Mouse (Mus musculus) ovary, adult 2 months (tissue): ENCODE results near the gene Olfr520. TPM values are rescaled to one million over a fixed set of nuclear protein-coding genes. Genes with fewer than 3 reads are reported as not detected.

Source experiments
- polyA plus RNA-seq: library from polyadenylated mRNA; depleted of rRNA; stranded (reverse); fragments of >200 nt; gene quantifications from 2 replicates; pipeline ENCODE4 v1.2.3, GENCODE M21; 2012; rRNA removed

Gene Olfr520
- not detected in 2 replicates for polyA plus RNA-seq

GRCm38 (mm10) chr7:99729973-99730372, at the start of gene Olfr520:
TSS of gene Olfr520 (plus strand) at chr7:99730273.

GRCm38 (mm10) chr7:99711166-99711565, 18.9 kb upstream of the Olfr520 start, which contains the start of gene Slco2b1:
TSS of gene Slco2b1 (minus strand) at chr7:99711340.

GRCm38 (mm10) chr7:99763207-99763606, 33.1 kb downstream of the Olfr520 start, which contains the start of gene Olfr521:
TSS of gene Olfr521 (plus strand) at chr7:99763507.

Other genes with a start within 250 kb of the Olfr520 start
- gene Rps3, start 246.5 kb upstream of the Olfr520 start, polyA plus RNA-seq = 294 and 418 TPM in 2 replicates
- 42.0 and 44.2 TPM in 2 replicates for gene Arrb1, start 194.8 kb upstream of the Olfr520 start, polyA plus RNA-seq
- gene Tpbgl, start 103.2 kb upstream of the Olfr520 start, polyA plus RNA-seq = 8.2 and 17.2 TPM in 2 replicates
- 20.5 and 25.8 TPM in 2 replicates for gene Slco2b1, start 18.9 kb upstream of the Olfr520 start, polyA plus RNA-seq
- not detected in 2 replicates for gene Olfr521, start 33.2 kb downstream of the Olfr520 start, polyA plus RNA-seq
- 16.9 and 21.9 TPM in 2 replicates for gene Neu3, start 98.1 kb downstream of the Olfr520 start, polyA plus RNA-seq
- gene Xrra1, start 128.8 kb downstream of the Olfr520 start, polyA plus RNA-seq = 0.81 and 0.84 TPM in 2 replicates
- gene Spcs2, start 133.2 kb downstream of the Olfr520 start, polyA plus RNA-seq = 18.0 and 20.4 TPM in 2 replicates